Mouse (Mus musculus) gastrocnemius, adult 18-20 months (tissue): Measurements from ENCODE around the gene D5Ertd579e. TPM values are rescaled to one million over a fixed set of nuclear protein-coding genes. Genes with fewer than 3 reads are reported as not detected.
A peak's percentile ranks its signal among the peaks of the same experiment; 100 is the strongest.

ENCODE experiments used
- DNase-seq: peaks from one replicate; pipeline ENCODE4 v3.0.0; 2021; ENCODE audit warnings: low spot score
- total RNA-seq, 2 experiments: library from RNA; stranded (reverse); gene quantifications; 2 replicates each; pipeline ENCODE4 v1.2.3; 2021

D5Ertd579e gene
- total RNA-seq, 2 experiments from 2014 or later = 88.1 to 91.1 TPM

- no peak for DNase-seq
These were observed 124.5 kb downstream of the D5Ertd579e start for GRCm38 (mm10) chr5:36571371-36571770.

DNA sequence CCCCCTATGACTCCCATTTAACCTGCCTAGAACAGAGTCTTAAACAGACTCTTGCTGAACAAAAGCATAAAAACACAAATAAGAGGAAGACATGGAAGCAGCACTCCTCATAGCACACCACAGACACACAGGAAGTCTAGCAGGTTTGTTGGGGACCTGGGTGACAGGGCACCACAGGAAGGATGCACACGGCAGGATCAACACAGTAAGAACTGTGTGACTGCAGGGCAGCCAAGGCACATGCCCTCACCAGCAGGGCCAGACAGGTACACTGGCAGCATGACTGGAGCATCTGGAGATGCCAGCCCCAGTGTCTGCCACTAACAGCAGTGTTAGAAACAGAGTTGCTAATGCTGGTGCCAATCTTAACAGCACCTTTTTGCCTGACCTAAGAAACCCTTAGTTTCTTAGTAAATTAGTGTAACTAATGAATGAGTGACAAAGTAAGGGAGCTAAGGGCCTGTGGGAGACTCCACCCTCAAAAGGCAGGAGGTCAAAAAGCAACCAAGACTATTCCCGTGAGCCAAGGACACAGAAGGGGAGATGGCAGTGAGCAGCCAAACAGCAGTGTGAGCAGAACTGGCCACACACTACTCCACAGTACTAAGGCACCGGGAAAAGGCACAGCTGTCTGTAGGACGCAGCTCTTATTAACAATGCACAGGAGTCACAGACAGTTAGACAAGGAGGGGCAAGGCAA, 125.1 kb downstream of the D5Ertd579e start:
- DNase-seq = no peak

- no peak for DNase-seq
These were observed 125.7 kb downstream of the D5Ertd579e start for GRCm38 (mm10) chr5:36570098-36570497.

GRCm38 (mm10) chr5:36568118-36568517, 127.7 kb downstream of the D5Ertd579e start:
- peak; percentile 56 for DNase-seq

DNA sequence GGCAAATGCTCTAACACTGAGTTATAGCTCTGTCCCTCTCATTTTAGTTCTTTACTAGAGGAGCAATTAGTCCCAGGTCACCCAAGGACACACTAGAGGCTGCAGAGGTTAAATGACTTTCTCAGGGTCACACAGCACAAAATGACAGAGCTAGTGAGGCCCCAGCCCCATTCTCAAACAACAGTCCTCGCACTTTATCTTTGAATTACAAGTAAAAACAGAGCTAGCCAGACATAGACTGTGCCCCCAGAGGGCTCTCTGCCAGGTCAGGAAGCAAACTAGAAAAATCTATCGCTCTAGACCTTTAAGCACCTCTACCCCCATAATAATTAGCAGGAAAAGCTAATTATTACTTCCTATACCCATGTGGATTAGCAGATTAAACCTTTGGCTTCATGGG, 128.2 kb downstream of the D5Ertd579e start:
- no peak for DNase-seq

- no peak for DNase-seq
These were observed 131.3 kb downstream of the D5Ertd579e start for GRCm38 (mm10) chr5:36564530-36564929.

GRCm38 (mm10) chr5:36563741-36564140, 132.1 kb downstream of the D5Ertd579e start:
- no peak for DNase-seq

DNA sequence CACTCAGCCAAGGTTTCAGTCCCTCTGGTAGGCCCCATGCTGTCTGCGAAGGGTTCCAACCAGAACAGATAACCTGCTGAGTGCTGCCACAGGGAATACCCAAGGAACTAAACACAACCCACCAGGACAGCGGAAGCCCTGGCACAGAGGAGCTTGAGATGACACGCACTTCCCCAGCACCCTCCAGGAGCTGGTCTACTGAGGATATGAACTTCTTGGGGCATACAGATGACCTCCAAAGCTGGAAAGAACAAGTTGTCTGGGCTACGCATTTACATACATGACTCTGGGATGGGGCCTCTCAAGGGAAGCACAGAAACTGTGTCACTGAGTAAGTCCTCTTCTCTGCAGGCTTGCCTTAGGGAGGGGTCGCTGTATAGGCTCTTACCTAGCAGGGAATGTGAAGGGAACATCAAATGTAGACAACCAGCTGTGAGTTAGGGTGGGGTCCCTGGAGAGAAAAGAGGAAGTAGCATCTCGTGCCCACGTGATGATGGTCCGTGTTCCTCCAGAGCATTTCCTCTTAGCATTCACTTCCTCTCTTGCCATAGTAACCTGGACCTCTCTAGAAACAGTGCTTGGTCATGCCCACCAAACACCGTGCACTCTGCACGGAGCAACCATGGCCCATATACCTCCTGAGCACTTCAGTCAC, 132.9 kb downstream of the D5Ertd579e start:
- no peak for DNase-seq

DNA sequence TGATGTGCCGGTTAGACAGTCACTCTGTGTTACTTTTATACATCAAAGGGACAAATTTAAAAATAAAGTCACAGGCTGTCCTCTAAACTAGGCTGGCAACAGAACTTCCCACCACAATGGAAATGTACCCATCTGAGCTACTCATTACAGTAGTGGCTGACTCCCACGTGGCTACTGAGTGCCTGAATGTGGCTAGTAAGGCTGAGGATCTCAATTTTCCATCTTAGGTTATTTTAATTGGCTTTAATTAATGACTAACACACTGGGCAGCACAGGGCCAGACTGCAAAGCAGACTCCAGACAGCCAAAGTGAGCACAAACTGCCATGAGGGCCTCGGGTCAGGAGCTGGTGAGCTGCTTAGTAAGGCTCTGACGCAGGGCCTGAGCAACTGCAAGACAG, 134.3 kb downstream of the D5Ertd579e start:
- no peak for DNase-seq

DNA sequence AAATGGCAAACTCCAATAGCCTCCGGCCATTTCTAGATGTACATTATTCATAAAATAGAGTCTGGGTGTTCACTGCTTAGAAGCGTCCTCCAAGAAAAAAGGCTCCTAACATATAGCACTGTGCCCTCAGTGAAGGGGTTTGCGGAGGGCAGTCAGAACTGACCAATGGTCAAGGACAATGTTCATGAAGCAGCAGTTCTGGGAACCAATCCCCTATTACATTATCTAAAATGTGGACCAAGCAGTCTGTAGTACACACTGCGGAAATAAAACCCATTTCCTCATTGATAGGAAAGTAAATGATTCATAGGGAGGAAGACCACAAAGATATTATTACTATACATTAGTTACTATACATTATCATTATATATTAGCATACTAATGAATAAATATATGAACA, 135.3 kb downstream of the D5Ertd579e start:
- no peak for DNase-seq

- DNase-seq = no peak
These were observed 136.2 kb downstream of the D5Ertd579e start for GRCm38 (mm10) chr5:36559510-36560235.

DNA sequence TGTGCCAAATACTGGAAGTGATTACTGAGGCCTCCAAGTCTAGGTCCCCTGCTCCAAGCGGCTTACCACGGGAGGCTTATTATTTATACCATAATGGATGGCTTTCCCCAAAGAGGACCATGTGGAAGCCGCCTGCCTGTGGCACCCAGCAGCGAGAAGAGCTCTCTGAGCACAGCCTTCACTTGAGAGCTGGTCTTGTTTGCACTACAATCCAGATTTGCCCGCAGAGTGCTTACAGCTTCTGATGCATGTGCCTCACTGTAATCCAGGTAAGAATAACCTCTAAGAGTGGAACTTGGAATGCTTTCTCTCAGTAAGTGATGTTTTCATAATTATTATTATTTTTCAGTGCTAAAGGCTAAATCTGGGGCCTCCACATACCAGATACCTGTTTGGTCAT, 136.7 kb downstream of the D5Ertd579e start:
- no peak for DNase-seq

- DNase-seq = no peak
These were observed 137.3 kb downstream of the D5Ertd579e start for GRCm38 (mm10) chr5:36558526-36558925.

DNA sequence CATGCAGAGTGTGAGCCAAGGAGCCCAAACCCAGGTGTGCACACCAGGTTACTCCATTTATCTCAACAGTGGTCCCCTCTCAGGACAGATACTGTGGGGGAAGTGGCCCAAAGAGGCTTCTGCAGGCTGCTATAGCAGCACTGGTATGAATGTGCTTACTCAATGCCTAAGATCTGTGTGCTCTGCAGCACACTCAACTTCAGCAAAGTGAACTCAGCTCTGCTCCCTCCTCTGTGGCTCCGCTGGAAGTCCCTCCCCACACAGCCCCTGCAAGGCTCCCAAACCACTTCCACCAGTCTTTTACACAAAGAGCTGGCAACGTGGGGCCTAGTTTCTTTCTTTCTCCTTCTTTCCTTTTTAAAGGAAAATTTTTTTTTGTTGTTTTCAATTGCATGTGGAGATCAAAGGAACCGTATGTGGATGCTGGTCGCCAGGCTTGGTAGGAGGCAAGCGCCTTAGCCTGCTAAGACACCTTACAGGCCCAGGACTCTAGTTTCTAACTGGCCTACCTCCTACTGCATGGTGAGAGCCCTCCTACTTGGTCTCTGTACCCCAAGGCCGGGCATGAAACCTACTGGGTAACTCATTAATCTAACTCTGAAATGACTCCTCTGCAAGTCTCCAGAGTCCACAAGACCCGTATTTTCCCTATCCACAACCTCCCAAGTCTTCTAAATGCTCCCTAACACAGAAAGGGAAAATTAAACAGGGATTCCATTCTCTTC, 138.1 kb downstream of the D5Ertd579e start:
- no peak for DNase-seq

GRCm38 (mm10) chr5:36556906-36557305, 138.9 kb downstream of the D5Ertd579e start:
- no peak for DNase-seq

DNA sequence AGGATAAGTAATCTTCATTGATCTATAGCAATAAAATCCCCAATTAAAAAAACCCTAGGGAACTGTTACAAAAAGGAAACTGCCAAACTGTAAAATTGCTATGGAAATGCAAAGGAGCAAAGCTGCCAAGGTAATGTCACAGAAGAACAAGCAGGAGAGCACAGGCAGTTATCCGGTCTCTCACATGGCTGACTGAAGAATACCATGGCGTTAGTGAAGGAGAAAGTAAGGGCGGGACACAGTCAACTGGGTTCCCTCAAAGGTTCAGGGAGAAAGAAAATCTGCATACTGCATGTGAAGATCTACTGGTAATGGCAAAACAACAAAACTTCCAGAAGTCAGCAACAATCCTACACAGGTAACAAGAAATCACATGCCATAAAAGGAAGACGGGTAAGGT, 139.5 kb downstream of the D5Ertd579e start:
- no peak for DNase-seq

DNA sequence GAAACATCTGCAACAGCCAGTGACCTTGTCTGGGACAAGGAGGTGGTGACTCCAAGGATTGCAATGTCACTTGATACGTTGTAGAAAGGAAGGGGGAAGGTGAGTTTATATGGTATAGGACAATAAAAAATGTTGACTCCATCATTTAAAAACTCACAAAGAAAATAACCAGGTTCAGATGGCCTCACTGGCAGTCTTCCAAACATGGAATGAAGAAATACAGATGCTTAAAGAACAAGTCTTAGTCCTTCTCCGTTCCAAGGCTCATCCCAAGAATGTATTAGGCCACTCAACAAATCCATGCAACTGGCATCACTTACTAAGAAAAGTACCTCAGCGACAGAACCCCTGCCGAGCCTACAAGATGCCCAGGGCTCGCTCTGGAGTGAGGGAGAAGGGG, 141.3 kb downstream of the D5Ertd579e start:
- no peak for DNase-seq

GRCm38 (mm10) chr5:36553886-36554285, 141.9 kb downstream of the D5Ertd579e start:
- DNase-seq = no peak

- no peak for DNase-seq
These were observed 142.7 kb downstream of the D5Ertd579e start for GRCm38 (mm10) chr5:36553056-36553606.

DNA sequence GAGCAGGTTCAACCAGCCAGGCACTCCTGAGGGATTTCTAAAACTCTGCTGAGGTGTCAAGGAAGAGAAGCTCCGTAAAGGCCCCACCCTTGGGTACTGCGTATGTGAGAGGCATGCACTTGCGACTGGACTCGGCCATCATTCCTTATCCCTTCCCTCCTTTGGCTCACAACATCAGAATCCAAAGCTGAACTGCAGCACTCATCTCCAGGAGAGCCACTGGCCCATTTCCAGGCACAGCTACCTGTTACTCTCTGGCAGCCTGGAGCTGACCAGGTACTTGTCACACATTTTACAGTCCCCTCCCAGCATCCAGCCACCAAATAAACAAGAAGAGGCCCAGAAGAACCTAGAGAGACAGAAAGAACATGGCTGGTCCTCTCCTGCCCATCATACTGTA, 143.4 kb downstream of the D5Ertd579e start:
- no peak for DNase-seq
